In the genomic region with DNA sequence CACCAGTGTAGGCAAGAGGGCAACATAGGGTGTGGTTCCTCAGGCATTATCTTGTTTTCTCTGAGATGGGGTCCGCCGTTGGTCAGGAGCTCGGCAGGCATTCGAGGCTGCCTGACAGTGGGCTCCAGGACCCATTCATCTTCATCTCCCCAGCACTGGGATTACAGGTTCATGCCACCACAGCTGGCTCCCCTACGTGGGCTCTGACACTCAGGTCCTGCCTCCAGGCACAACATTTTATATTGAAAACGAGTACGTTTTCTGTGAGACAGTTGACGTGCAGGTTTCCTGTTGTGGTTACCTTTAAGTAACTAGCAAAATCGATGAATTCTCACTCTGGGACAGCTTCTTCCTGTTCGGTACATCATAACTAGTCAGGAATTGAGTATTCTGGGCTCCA, we compare ENCODE assay signal across 35 mouse cellular contexts.
"Had no signal": no experiment of that assay in that cellular context is flagged by ENCODE, and none has a peak within 500 bp of the region (broad histone marks: within the 10 kb centered on the region; RNA-seq: fewer than 3 reads in every experiment).

No protein-coding gene starts in this region.

- H3K27me3 ChIP-seq: heart, embryonic 15.5 days; hindbrain, embryonic 12.5 days; hindbrain, embryonic 13.5 days; hindbrain, embryonic 15.5 days; intestine, embryonic 15.5 days had no signal

- H3K9me3 ChIP-seq: heart, embryonic 10.5 days; heart, embryonic 13.5 days; heart, embryonic 15.5 days; hindbrain, embryonic 10.5 days; hindbrain, embryonic 12.5 days; hindbrain, embryonic 13.5 days; hindbrain, embryonic 15.5 days; intestine, embryonic 15.5 days; kidney, embryonic 15.5 days had no signal

- ATAC-seq: hindbrain, embryonic 16.5 days; hindbrain, postnatal 0 days; inflammation-experienced regulatory T-cells, adult 6 months; intestine, embryonic 15.5 days; intestine, embryonic 16.5 days; intestine, postnatal 0 days had no signal

- H3K27ac ChIP-seq: heart, embryonic 10.5 days; heart, embryonic 13.5 days; heart, embryonic 15.5 days; hindbrain, embryonic 10.5 days; hindbrain, embryonic 12.5 days; hindbrain, embryonic 13.5 days; hindbrain, embryonic 14.5 days; hindbrain, embryonic 15.5 days; hindbrain, postnatal 0 days; intestine, embryonic 15.5 days; kidney, embryonic 15.5 days; kidney, postnatal 0 days; layer of hippocampus, adult 2 months; left cerebral cortex, adult 2 months had no signal

- H3K36me3 ChIP-seq: heart, embryonic 10.5 days; heart, embryonic 13.5 days; heart, embryonic 15.5 days; hindbrain, embryonic 10.5 days; hindbrain, embryonic 12.5 days; hindbrain, embryonic 13.5 days; hindbrain, embryonic 15.5 days; intestine, embryonic 15.5 days; kidney, embryonic 15.5 days had no signal

- H3K4me1 ChIP-seq: hindbrain, embryonic 12.5 days; hindbrain, embryonic 13.5 days; hindbrain, embryonic 15.5 days; intestine, embryonic 15.5 days had no signal

- H3K4me2 ChIP-seq: heart, embryonic 11.5 days; heart, embryonic 13.5 days; heart, embryonic 15.5 days; hindbrain, embryonic 12.5 days; hindbrain, embryonic 13.5 days; hindbrain, embryonic 14.5 days; hindbrain, embryonic 15.5 days; intestine, embryonic 15.5 days; kidney, embryonic 15.5 days had no signal

- H3K9ac ChIP-seq: heart, embryonic 13.5 days; heart, embryonic 15.5 days; hindbrain, embryonic 12.5 days; hindbrain, embryonic 13.5 days; hindbrain, embryonic 14.5 days; hindbrain, embryonic 15.5 days; intestine, embryonic 15.5 days; kidney, embryonic 15.5 days had no signal

- H3K4me3 ChIP-seq: heart, embryonic 10.5 days; heart, embryonic 13.5 days; heart, embryonic 15.5 days; hindbrain, embryonic 10.5 days; hindbrain, embryonic 12.5 days; hindbrain, embryonic 13.5 days; hindbrain, embryonic 15.5 days; intestine, embryonic 15.5 days; kidney, embryonic 15.5 days; layer of hippocampus, adult 2 months; left cerebral cortex, adult 2 months had no signal

- DNase-seq: heart, postnatal 10 days; heart, postnatal 14 days; heart, postnatal 36 days; heart, postnatal 4 days; kidney, adult 11 months; kidney, adult 18-20 months; kidney, adult 2 months; kidney, adult 8-10 months; kidney, adult 9 months; kidney, postnatal 10 days; kidney, postnatal 14 days; kidney, postnatal 25 days; kidney, postnatal 36 days; kidney, postnatal 4 days; layer of hippocampus, adult 9-11 months; layer of hippocampus, postnatal 36 days had no signal
